Mouse (Mus musculus): ENCODE results near the gene Etl4. TPM values are rescaled to one million over a fixed set of nuclear protein-coding genes. Genes with fewer than 3 reads are reported as not detected.
A peak's percentile ranks its signal among the peaks of the same experiment; 100 is the strongest.

Gene Etl4
- polyA plus RNA-seq, 1 experiment from 2014 or later, result 34.4 TPM

DNA sequence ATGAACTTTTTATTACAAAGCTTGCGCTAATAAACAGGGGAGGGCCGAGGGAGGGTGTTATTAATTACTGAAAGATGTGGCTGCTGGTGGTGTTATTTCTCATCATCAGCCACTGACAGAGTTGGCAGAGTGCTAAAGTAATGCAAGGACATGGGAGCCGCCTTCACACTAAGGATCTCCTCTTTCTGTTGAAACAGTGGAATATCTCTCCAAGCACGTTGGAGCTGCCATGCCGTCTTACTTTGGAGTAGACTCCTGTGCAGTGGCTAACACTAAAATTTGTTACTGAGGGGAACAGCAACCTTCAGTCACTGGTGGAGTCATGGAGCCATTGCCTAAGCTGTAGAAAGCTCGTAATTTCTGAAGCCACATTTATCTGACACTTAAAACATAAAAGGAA lies 694.0 kb downstream of the Etl4 start:
- Histone ChIP-seq H3K9ac (ENCODE audit: low read length) (no peak overlapping the region), H3K27ac (ENCODE audit: low read depth, low read length) (no peak overlapping the region), H3K9me3 (ENCODE audit: control insufficient read depth, low read length) (no peaks in the 10 kb centered on the region), H3K4me2 (ENCODE audit: low read depth, low read length, severe bottlenecking) (no peak overlapping the region), H3K4me3 (ENCODE audit: low read depth, low read length) (no peak overlapping the region), H3K27me3 (ENCODE audit: control insufficient read depth, insufficient read depth, low read length) (no peaks in the 10 kb centered on the region), H3K36me3 (ENCODE audit: control insufficient read depth, insufficient read depth, low read length) (no peaks in the 10 kb centered on the region), H3K4me1 (replicated peaks; ENCODE audit: control insufficient read depth, insufficient read depth, low read length) (no peaks in the 10 kb centered on the region)
- DNase-seq (ENCODE audit: low spot score) (no peak), ATAC-seq (replicated peaks; ENCODE audit: low FRiP score) (no peak)
- WGBS, result 83% methylated on average over 6 of the region's 6 CpGs

DNA sequence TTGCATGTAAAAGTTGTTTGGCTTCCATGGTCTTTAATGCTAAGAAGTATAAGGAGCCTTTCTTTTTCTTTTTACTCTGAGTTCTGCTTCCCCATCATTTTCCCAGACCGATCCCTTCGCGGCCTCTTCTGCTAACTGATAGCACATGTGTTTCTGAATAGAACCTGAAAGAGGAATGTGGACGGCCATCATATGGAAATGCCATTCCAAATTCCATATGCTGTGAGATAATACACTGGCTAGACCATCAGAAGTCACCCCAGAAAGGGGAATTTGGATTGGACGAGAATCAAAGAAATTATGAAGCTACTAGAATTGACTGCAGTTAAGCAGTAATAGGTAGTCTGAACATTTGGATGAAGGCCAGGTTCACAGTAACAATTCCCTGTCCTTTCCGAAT lies 694.4 kb downstream of the Etl4 start:
- Histone ChIP-seq H3K9ac (ENCODE audit: low read length) (no peak overlapping the region), H3K4me1 (replicated peaks; ENCODE audit: control insufficient read depth, insufficient read depth, low read length) (no peaks in the 10 kb centered on the region), H3K27ac (ENCODE audit: low read depth, low read length) (no peak overlapping the region), H3K36me3 (ENCODE audit: control insufficient read depth, insufficient read depth, low read length) (no peaks in the 10 kb centered on the region), H3K4me3 (ENCODE audit: low read depth, low read length) (no peak overlapping the region), H3K27me3 (ENCODE audit: control insufficient read depth, insufficient read depth, low read length) (no peaks in the 10 kb centered on the region), H3K4me2 (ENCODE audit: low read depth, low read length, severe bottlenecking) (no peak overlapping the region), H3K9me3 (ENCODE audit: control insufficient read depth, low read length) (no peaks in the 10 kb centered on the region)
- DNase-seq (ENCODE audit: low spot score) (no peak), ATAC-seq (replicated peaks; ENCODE audit: low FRiP score) (no peak)
- WGBS, result 80% methylated on average over 6 of the region's 6 CpGs

DNA sequence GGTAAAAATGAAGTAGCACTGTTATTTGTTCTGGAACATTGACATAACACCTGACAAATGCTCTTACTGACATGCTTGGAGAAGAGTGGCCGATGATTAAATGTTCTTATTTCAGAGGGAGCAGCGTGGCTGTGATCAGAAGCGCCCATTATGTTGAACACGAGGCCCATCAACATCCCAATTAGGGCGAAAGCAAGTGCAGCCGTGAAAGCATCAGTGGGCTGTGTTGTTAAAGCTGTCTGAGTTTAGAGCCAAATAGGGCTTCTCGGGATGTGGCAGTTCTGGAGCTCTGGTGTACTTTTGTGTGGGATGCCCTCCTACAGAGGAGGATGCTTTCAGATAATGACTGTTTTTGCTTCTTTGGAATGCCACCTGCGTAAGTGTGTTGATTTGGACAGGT lies 699.6 kb downstream of the Etl4 start:
- no peaks in the 10 kb centered on the region for H3K9me3 ChIP-seq (ENCODE audit: control insufficient read depth, low read length)
- ATAC-seq (replicated peaks; ENCODE audit: low FRiP score) (0 out of 2 replicates have a peak, but pooled peaks have one; percentile 36), DNase-seq (ENCODE audit: low spot score) (no peak)

DNA sequence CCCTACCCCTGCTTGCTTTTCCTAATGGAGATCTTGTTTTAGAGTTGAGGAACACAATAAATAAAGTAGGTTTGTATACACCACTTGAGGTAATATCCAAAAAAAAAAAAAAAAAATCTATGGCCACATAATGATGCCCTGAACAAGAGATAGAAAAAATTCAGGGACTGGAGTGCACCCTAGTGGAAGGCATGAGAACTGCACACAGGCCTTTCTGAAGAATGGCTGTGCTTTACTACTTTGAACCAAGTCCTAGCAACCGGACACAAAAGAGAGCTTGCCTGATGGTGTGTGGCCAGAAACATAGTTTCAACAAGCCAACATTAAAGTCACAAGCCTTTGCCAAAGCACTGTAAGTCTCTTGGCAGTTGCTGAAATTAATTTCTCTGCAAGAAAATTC lies 706.4 kb downstream of the Etl4 start:
- no peak overlapping the region for H3K9ac ChIP-seq (ENCODE audit: low read length)
- H3K4me3 ChIP-seq (ENCODE audit: low read depth, low read length), result no peak overlapping the region
- no peaks in the 10 kb centered on the region for H3K36me3 ChIP-seq (ENCODE audit: control insufficient read depth, insufficient read depth, low read length)
- H3K27me3 ChIP-seq (ENCODE audit: control insufficient read depth, insufficient read depth, low read length), result no peaks in the 10 kb centered on the region
- no peak overlapping the region for H3K27ac ChIP-seq (ENCODE audit: low read depth, low read length)
- H3K4me2 ChIP-seq (ENCODE audit: low read depth, low read length, severe bottlenecking), result no peak overlapping the region
- 68% methylated on average over 1 of the region's 1 CpGs for WGBS
- DNase-seq (ENCODE audit: low spot score) (no peak), ATAC-seq (replicated peaks; ENCODE audit: low FRiP score) (no peak)
- no peaks in the 10 kb centered on the region for H3K9me3 ChIP-seq (ENCODE audit: control insufficient read depth, low read length)
- H3K4me1 ChIP-seq (replicated peaks; ENCODE audit: control insufficient read depth, insufficient read depth, low read length), result no peaks in the 10 kb centered on the region

More for the DNA sequence above, 699.6 kb downstream of the Etl4 start:
- Histone ChIP-seq H3K9ac (ENCODE audit: low read length) (no peak overlapping the region), H3K4me2 (ENCODE audit: low read depth, low read length, severe bottlenecking) (no peak overlapping the region), H3K27me3 (ENCODE audit: control insufficient read depth, insufficient read depth, low read length) (no peaks in the 10 kb centered on the region), H3K4me3 (ENCODE audit: low read depth, low read length) (no peak overlapping the region), H3K27ac (ENCODE audit: low read depth, low read length) (no peak overlapping the region), H3K36me3 (ENCODE audit: control insufficient read depth, insufficient read depth, low read length) (no peaks in the 10 kb centered on the region), H3K4me1 (replicated peaks; ENCODE audit: control insufficient read depth, insufficient read depth, low read length) (no peaks in the 10 kb centered on the region)
- 42% methylated on average over 8 of the region's 8 CpGs for WGBS

DNA sequence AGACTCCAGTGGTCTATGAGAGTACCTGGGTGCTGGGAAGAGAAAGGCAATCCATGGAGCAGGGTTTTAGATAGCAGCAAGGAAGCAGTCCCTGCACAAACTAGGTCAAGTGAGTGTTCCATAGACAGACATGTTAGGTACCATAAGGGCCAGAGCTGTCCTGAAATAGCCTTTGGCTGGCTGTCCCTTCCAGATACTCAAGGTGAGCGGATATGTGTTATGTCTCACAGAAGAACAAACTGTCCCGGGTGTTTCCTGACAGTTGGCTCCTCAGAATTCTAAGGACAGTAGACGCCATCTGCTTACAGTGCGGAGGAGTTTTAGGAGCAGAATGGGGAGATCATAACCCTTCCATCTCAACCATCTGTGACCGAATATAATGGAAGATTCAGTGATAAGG lies 708.8 kb downstream of the Etl4 start:
- ATAC-seq (replicated peaks; ENCODE audit: low FRiP score) (no peak), DNase-seq (ENCODE audit: low spot score) (no peak)
- no peaks in the 10 kb centered on the region for H3K27me3 ChIP-seq (ENCODE audit: control insufficient read depth, insufficient read depth, low read length)
- H3K9ac ChIP-seq (ENCODE audit: low read length), result no peak overlapping the region
- H3K27ac ChIP-seq (ENCODE audit: low read depth, low read length), result no peak overlapping the region
- no peaks in the 10 kb centered on the region for H3K9me3 ChIP-seq (ENCODE audit: control insufficient read depth, low read length)
- WGBS, result 93% methylated on average over 5 of the region's 5 CpGs
- H3K4me3 ChIP-seq (ENCODE audit: low read depth, low read length), result no peak overlapping the region
- no peak overlapping the region for H3K4me2 ChIP-seq (ENCODE audit: low read depth, low read length, severe bottlenecking)
- no peaks in the 10 kb centered on the region for H3K36me3 ChIP-seq (ENCODE audit: control insufficient read depth, insufficient read depth, low read length)
- H3K4me1 ChIP-seq (replicated peaks; ENCODE audit: control insufficient read depth, insufficient read depth, low read length), result no peaks in the 10 kb centered on the region

DNA sequence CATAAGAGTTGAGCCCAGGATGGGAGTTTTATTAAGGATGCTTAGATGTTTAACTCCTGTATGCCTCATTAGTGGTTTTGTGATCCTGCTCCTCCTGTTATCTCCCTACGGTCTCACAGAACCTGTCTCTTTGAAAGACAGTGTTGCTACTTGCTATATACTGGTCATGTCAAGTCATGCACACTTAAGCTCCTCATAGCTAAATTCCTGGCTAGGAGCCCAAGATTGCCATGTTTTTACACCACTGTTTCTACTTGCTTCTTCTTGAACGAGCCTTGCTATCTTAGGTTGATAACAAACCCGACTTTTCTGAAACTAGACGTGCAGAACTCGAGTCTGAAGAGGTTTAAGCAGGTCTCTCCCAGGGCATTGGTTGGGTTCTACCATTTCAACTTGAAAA lies 710.3 kb downstream of the Etl4 start:
- H3K27ac ChIP-seq (ENCODE audit: low read depth, low read length), result no peak overlapping the region
- WGBS, result 88% methylated on average over 5 of the region's 5 CpGs
- DNase-seq (ENCODE audit: low spot score) (no peak), ATAC-seq (replicated peaks; ENCODE audit: low FRiP score) (no peak)
- no peaks in the 10 kb centered on the region for H3K9me3 ChIP-seq (ENCODE audit: control insufficient read depth, low read length)
- no peaks in the 10 kb centered on the region for H3K27me3 ChIP-seq (ENCODE audit: control insufficient read depth, insufficient read depth, low read length)
- no peak overlapping the region for H3K9ac ChIP-seq (ENCODE audit: low read length)
- no peaks in the 10 kb centered on the region for H3K36me3 ChIP-seq (ENCODE audit: control insufficient read depth, insufficient read depth, low read length)
- H3K4me1 ChIP-seq (replicated peaks; ENCODE audit: control insufficient read depth, insufficient read depth, low read length), result no peaks in the 10 kb centered on the region
- H3K4me2 ChIP-seq (ENCODE audit: low read depth, low read length, severe bottlenecking), result no peak overlapping the region
- H3K4me3 ChIP-seq (ENCODE audit: low read depth, low read length), result no peak overlapping the region

DNA sequence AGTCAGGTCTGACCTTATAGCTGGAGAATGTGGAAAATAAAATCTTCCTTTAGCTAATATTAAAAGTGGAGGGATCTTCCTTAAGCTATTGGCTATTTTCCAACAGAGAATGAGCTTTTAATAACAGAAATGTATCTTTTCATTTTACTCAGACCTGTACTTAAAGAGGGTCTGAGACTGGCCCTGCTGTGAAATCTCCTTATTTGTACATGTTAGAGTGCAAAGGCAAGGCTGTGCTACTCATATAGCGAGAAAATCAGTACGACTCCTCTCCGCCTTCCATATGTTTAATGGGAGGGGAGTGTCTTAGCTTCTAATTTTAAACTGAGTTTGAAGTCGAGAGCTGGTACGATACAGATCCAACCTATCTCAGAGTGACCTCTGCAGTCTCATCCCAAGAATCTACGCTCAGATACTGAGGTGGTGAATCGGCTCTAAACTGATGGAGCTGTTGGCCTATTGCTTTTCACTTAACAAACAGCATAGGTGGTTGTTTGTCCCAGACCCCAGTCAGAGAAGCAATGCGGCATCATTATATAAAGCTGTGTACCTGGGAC lies 719.7 kb downstream of the Etl4 start:
- no peaks in the 10 kb centered on the region for H3K27me3 ChIP-seq (ENCODE audit: control insufficient read depth, insufficient read depth, low read length)
- no peaks in the 10 kb centered on the region for H3K36me3 ChIP-seq (ENCODE audit: control insufficient read depth, insufficient read depth, low read length)
- ATAC-seq (replicated peaks; ENCODE audit: low FRiP score), result no peak
- H3K4me3 ChIP-seq (ENCODE audit: low read depth, low read length), result no peak overlapping the region
- H3K4me2 ChIP-seq (ENCODE audit: low read depth, low read length, severe bottlenecking), result no peak overlapping the region
- no peak overlapping the region for H3K27ac ChIP-seq (ENCODE audit: low read depth, low read length)
- DNase-seq (ENCODE audit: low spot score), result no peak
- 91% methylated on average over 8 of the region's 8 CpGs for WGBS
- H3K4me1 ChIP-seq (replicated peaks; ENCODE audit: control insufficient read depth, insufficient read depth, low read length), result no peaks in the 10 kb centered on the region
- H3K9me3 ChIP-seq (ENCODE audit: control insufficient read depth, low read length), result no peaks in the 10 kb centered on the region
- no peak overlapping the region for H3K9ac ChIP-seq (ENCODE audit: low read length)

DNA sequence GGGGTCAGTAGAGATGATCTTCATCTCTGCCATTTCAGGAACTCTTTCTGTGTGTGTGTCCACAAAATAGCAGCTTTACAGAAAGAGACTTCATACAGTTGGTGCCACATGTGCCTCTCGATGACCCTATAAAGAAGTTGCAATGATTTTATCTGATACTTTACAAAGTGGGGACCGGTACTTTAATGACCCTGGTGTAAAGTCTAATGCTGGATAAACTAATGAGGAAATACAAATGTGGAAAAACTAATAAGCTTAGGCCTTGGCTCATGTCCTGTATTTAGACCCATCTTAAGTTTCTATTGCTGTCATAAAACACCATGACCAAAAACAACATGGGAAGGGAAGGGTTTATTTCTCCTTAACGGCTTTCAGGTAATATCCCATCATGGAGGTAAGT lies 729.0 kb downstream of the Etl4 start:
- no peak overlapping the region for H3K4me3 ChIP-seq (ENCODE audit: low read depth, low read length)
- WGBS, result 93% methylated on average over 3 of the region's 3 CpGs
- H3K4me2 ChIP-seq (ENCODE audit: low read depth, low read length, severe bottlenecking), result no peak overlapping the region
- no peak for ATAC-seq (replicated peaks; ENCODE audit: low FRiP score)
- H3K9ac ChIP-seq (ENCODE audit: low read length), result no peak overlapping the region
- H3K27me3 ChIP-seq (ENCODE audit: control insufficient read depth, insufficient read depth, low read length), result no peaks in the 10 kb centered on the region
- no peaks in the 10 kb centered on the region for H3K9me3 ChIP-seq (ENCODE audit: control insufficient read depth, low read length)
- H3K36me3 ChIP-seq (ENCODE audit: control insufficient read depth, insufficient read depth, low read length), result no peaks in the 10 kb centered on the region
- no peaks in the 10 kb centered on the region for H3K4me1 ChIP-seq (replicated peaks; ENCODE audit: control insufficient read depth, insufficient read depth, low read length)
- DNase-seq (ENCODE audit: low spot score), result no peak
- no peak overlapping the region for H3K27ac ChIP-seq (ENCODE audit: low read depth, low read length)

DNA sequence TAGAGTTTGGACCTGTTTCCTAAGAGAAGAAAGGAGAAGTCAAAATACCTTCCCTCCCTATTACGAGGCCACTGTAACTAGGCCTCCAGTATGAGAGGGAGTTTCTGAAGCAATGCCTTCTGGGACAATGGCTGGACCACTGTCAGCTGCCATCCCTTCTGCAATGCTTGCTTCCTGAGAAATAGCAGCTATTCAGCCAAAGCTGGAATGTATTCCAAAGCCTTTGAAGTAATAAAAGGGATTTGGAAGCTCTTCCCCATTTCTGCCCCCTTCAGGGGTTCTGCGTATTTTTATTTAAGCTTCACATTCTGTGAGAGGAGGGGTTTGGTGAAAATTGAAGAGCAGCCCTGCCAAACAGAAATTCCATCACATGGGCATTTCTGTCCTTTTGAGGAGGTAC lies 730.1 kb downstream of the Etl4 start:
- Histone ChIP-seq H3K36me3 (ENCODE audit: control insufficient read depth, insufficient read depth, low read length) (no peaks in the 10 kb centered on the region), H3K27ac (ENCODE audit: low read depth, low read length) (no peak overlapping the region), H3K9me3 (ENCODE audit: control insufficient read depth, low read length) (no peaks in the 10 kb centered on the region), H3K4me3 (ENCODE audit: low read depth, low read length) (no peak overlapping the region), H3K27me3 (ENCODE audit: control insufficient read depth, insufficient read depth, low read length) (no peaks in the 10 kb centered on the region), H3K9ac (ENCODE audit: low read length) (no peak overlapping the region), H3K4me1 (replicated peaks; ENCODE audit: control insufficient read depth, insufficient read depth, low read length) (no peaks in the 10 kb centered on the region), H3K4me2 (ENCODE audit: low read depth, low read length, severe bottlenecking) (no peak overlapping the region)
- ATAC-seq (replicated peaks; ENCODE audit: low FRiP score), result no peak
- no peak for DNase-seq (ENCODE audit: low spot score)
- 79% methylated on average over 2 of the region's 2 CpGs for WGBS

All from forebrain, embryonic 11.5 days (tissue).